Mouse (Mus musculus): ENCODE measurements around the gene Gm21425. TPM values are rescaled to one million over a fixed set of nuclear protein-coding genes. Genes with fewer than 3 reads are reported as not detected.

Gene Gm21425
- total RNA-seq (2023; ENCODE audit: inconsistent age), result not detected in 4 replicates

DNA sequence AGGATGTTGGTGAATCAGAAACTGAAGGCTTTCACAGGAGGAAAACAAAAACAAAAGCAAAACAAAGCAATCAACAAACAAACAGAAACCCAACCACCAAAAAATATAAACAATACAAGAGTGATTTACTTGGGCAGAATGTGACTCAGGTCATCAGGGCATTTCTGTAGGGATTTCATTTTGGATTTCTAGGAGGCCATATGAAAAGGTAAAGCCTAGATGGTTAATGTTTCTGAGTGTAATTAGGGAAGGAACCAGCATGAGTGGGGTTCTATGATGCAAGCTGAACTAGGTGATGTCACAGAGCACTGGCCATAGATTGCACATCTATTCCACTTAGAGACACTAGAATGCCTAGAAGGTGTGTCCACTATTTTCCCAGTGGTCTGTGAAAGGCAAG lies at the start of gene Gm21425:
Gm21425 (plus strand) TSS at position 301 of the 400 bp plus-strand sequence.

DNA sequence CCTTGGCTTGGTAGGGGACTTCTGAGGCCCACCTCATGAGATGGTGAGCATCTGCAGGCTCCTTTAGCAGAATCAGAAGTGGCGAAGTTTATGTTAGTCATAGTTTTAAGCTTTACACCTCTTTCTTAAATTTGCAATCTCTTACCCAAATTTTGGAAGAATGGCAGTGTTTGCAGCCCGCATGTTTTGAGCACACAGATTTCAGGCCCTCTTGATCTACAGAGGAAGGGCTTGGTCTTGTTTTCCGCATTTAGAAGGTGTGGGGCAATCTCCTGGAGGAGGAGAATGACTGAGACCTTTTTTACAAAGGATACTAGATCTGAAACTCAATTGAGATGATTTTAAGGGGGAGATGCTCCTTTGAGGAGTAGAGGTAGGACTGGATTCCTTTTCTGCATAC lies 28.4 kb upstream of the Gm21425 start, which contains the start of gene Gm21891:
Gm21891 (minus strand) TSS at position 101 of the 400 bp plus-strand sequence.

Other genes with a start within 250 kb of the Gm21425 start
- not detected in 4 replicates for gene Gm20807, start 119.1 kb upstream of the Gm21425 start, total RNA-seq (2023; ENCODE audit: inconsistent age)
- gene Gm21891, start 28.5 kb upstream of the Gm21425 start, total RNA-seq (2023; ENCODE audit: inconsistent age), result not detected in 4 replicates
- gene Gm21828, start 62.0 kb downstream of the Gm21425 start, total RNA-seq (2023; ENCODE audit: inconsistent age), result not detected in 4 replicates
- not detected in 4 replicates for gene Gm21440, start 90.4 kb downstream of the Gm21425 start, total RNA-seq (2023; ENCODE audit: inconsistent age)
- not detected in 4 replicates for gene Gm21454, start 90.5 kb downstream of the Gm21425 start, total RNA-seq (2023; ENCODE audit: inconsistent age)
- gene Gm21725, start 187.1 kb downstream of the Gm21425 start, total RNA-seq (2023; ENCODE audit: inconsistent age), result not detected in 4 replicates

Measured in B cell, adult (primary cell).